Mouse (Mus musculus) thymus, postnatal 4 days (tissue): Measurements from ENCODE around the gene Dcaf6.

Source experiments
- DNase-seq: peaks from one replicate; pipeline ENCODE4 v3.0.0; 2021

Gene Dcaf6

DNA sequence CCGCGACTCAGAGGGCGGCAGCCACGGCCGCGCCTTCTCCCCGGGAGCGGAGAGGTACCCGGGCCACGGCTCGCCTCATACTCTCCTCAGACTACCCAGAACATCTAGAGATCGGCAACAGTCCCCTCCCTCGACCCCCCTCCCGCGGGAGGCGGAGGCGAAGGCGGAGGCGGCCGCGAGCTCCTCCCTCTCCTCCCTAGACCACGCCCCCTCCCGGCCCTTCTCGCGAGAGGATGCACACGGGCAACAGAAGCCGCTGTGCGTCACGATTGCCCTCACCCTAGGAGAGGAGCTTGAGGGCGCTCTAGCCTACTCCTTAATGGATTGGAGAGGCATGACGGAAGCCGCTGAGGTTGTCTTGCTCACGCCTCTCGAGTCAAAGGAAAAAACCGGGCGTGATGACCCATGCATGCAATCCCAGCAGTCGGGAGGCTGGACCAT lies at the start of gene Dcaf6, which contains the start of gene Mpc2:
Gene Dcaf6 (minus strand): TSS at position 116 of the 441 bp plus-strand sequence.
Gene Mpc2 (plus strand): TSS at position 278 of the 441 bp plus-strand sequence.
- peak; percentile 100 for DNase-seq

DNA sequence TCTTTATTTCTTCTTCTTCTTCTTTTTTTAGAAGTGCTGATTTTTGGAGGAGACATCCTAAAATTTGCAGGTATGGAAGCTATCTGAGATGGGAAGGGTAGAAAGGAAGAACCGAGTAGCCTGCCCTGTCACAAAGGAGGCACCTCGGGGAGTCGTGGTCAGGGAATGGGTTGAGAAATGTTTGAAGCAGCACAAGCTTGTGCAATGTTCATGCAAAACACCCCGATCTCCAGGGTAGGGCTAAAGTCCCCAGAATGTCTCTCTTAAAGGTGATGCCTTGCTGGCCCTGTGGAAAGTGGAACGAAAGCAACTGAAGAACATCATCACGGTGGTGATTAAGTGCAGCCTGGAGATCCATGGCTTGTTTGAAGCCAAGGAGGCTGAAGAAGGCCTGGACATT lies 46.0 kb upstream of the Dcaf6 start:
- no peak for DNase-seq

DNA sequence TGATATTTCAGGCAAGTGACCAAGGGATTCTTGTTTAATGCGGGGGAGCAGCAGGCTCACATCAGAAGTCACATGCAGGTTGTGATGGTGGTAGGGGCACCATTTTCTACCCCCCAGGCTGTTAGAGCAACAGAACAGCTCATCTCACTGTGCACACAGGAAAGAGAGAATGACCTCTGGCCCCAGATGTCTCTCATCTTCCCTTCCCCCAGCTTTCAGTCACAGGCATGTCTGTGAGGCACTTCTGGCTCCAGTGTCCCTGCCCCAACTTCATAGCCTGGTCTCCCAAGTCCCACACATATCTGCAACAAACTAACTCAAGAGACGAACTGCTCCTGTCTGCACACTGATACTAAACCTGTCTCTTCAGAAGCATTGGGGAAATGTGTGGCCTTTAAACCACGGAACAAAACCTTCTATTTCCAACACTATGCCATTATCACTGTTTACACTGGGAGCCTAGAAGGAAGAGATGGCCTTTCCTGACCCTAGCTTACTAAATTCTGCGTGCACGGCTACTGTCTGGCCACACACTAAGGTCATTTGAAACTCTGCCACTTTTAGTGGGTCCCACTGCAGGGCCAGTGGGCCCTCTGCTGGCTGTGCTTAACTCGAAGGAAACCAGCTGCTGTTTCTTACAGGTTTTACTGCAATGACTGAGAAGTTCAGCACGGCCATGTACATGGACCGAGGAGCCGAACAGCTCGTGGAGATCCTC lies 43.2 kb upstream of the Dcaf6 start:
- DNase-seq, result peak; percentile 16

GRCm38 (mm10) chr1:165498856-165499255 lies 38.6 kb upstream of the Dcaf6 start:
- DNase-seq, result no peak

DNA sequence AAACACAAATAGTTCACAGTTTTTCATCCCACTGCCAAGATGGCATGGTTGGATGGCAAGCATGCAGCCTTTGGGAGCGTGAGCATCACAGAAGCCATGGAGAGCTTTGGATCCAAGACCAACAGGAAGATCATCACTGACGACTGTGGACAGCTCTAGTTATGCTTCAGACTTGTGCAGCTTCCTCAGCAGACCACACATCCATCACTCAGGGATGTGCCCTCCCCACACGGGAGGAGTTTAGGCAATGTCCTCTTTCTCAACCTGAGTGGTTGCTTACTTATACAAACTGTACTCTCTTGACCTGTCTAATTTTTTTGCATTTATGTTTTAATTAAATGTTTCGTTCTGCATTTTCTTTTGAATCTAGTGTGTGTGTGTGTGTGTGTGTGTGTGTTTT lies 28.9 kb upstream of the Dcaf6 start:
- no peak for DNase-seq

GRCm38 (mm10) chr1:165486108-165486507 lies 25.8 kb upstream of the Dcaf6 start:
- DNase-seq, result no peak

DNA sequence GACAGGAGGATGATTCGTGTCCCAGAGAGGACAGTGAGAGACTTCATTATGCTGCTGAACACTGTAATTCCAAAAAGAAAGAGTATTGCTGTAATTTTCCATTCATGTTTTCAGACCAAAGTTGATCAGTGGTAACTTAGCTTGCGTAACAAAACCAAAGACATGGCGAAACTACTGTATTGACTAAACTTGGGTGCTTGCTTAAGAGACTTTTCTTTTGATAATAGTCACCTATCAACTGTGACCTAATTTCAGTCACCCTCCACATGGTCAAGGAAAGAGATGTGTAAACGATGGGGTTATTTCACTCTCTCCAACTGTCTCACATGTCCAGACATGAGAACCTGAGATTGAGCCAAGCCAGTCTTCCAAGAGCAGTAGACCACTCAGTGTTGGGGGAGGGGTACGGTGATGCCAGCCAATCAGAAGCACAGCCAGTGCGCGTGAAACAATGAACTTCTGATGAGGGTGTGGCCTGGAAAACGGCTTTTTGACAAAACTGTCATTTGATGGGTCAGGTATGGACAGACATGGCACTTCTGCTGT lies 24.5 kb upstream of the Dcaf6 start, which contains the start of gene Adcy10:
Gene Adcy10 (plus strand): TSS at position 496 of the 546 bp plus-strand sequence.
- DNase-seq, result no peak

- DNase-seq, result no peak
These were observed 11.2 kb upstream of the Dcaf6 start for GRCm38 (mm10) chr1:165471490-165471889.

DNA sequence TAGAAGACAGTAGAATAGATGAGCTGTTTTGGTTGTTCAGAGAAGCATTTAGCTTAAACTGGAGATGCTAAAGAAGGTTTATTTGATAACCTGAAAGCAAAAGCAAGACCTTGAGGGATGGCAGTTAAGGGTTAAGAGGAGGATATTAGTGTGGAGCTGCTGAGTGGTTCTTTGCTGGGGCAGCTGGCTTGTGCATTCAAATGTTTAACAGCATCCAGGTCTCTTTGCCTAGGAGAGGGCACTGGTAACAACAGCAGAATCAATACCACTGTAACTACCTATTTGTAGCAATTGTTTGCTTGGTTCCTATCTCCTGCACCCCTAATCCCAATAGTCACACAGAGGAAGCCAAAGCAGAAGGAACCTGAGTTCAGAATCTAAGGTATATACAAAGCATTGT lies 9.4 kb upstream of the Dcaf6 start:
- no peak for DNase-seq

GRCm38 (mm10) chr1:165468971-165469370 lies 8.7 kb upstream of the Dcaf6 start:
- DNase-seq, result no peak

DNA sequence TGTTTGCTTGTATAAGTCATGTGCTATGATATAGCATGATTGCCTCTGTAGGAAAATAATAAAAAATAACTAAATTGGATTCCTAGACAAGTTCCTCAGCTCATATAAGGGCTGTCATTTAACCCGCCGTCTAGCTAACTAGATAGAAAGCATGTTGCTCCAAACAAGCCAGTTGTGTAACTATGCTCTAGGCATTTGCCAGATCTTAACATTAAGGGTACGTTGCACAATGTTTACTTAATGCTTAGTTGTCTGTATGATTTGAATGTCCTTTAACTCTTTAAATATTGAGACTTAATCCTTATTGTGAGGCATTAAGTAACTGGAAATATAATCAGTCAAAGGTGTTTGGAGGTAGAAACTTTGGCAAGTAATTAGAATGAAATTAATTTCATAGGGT lies 4.3 kb upstream of the Dcaf6 start:
- DNase-seq, result no peak

DNA sequence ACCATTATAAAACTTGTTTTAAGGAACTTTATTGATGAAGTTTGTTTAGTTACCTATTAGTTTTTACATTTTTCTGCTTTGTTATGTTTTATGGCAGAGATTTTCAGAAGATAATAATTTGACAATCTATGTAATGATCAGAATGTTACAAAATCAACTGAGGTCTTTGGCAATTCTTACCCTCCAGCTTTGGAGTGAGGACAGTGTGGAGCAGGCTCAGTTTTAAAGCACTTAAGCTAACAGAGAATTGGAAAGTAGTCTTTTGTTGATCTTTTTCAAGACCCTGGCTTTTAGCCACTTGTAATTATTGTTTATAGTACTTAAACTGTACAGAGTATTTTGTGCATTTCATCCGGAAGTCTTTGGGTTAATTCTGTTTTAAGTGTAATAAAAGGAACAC lies 2.6 kb upstream of the Dcaf6 start:
- no peak for DNase-seq

DNA sequence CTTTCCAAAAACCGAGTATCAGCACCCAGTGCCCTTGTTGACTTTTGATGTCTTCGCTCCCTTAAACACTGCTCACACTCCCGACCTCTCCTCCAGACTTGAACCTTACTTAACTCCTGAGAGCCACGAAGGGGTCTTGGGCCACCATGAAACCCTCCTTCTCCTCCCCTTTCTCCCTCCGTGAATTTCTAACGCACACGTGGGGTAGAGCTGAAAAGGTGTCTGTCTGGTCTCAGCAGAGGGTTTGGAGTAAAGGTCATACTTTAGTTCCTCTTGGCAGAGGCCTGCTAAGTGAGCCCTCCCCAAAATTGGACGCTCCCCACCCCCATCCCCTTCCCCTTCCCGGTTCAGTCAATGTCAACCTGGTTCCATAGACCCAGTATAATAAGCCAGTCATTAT lies 1.4 kb upstream of the Dcaf6 start:
- no peak for DNase-seq

DNA sequence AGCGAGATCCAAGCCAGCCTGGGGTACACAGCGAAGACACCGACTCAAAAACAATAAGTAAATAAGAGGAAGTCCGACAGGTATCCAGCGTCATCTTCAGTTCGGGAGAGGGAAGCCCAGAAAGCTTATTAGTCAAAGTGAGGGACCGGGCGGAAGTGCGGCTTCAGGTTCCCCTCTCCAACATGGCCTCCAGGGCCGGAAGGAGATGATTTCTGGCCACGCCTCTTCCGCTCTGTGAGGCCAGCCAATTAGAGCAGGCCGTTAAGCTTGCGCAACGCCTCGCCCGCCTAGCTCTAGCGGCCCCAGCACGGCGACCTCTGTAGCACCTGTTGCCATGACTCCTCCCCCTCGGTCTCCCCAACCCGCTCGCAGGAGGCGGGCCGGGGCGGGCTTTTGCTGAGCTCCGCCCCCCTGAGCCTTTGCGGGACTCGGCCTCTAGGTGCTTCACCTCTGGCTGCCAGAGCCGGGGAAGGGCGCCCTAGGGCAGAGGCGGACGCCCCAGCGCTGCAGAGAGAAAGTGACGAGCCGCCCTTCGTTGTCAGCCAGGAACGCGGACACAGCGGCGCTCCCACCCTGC lies 614 bp upstream of the Dcaf6 start:
- peak; percentile 99 for DNase-seq

GRCm38 (mm10) chr1:165459503-165460181 lies 633 bp downstream of the Dcaf6 start:
- peak; percentile 79 for DNase-seq

DNA sequence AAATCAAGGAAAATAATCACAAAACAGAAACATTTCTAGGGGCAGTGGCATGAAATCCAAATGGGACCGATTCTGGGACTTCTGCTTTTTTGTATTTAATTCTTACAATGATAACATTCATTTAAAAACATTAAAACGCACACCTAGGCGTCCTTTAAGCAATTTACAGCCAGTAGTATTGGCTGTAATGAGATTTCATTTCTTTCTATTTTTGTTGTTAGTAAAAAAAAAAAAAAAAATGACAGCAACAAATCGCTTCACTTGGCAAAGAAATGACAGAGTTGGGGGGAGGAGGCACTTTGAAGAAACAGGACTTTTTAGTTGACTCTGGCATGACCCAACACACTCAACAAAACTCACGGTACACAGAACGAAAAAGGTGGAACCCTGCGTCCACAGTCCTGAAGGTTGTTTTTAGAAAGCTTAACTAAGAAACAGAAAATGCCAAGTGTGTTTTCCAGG lies 1.2 kb downstream of the Dcaf6 start:
- DNase-seq, result no peak

DNA sequence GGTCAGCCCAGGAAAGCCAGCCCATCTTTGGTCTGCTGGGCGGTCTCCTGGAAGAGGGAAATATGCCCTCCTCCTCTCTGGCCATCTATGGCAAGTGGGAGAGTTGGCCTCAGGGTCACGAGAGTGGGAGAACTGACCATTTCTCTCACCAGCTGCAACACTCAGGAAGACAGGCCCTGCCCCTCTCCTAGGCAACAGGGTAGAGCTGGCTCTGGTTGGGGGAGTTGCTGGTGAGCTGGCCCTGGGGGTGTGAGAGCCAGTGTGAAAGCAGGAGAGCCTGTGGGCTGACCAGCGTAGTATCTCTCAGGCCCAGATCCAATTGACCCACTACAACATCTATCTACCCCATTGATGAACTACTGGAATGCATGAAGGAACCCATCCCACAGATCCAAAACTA lies 18.6 kb downstream of the Dcaf6 start:
- no peak for DNase-seq

DNA sequence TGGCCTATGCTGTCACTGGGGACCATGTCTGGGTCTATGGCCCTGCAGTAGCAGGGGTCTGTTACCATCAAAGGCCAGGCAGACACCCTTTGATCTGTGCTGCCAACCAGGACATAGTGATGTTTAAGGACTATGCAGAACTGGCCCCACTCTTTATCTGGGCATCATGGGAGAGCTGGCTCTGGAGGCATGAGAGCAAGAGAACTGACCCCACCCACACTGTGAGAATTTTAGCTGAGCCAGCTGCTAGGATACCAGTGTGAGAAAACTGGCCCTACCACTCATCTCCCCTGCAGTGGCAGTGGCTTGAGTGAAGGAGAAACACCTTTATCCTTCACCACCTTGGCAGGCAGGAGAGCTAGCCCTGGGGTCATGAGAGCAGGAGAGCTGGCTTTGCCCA lies 19.1 kb downstream of the Dcaf6 start:
- DNase-seq, result no peak

- DNase-seq, result no peak
These were observed 19.5 kb downstream of the Dcaf6 start for GRCm38 (mm10) chr1:165440788-165441187.

DNA sequence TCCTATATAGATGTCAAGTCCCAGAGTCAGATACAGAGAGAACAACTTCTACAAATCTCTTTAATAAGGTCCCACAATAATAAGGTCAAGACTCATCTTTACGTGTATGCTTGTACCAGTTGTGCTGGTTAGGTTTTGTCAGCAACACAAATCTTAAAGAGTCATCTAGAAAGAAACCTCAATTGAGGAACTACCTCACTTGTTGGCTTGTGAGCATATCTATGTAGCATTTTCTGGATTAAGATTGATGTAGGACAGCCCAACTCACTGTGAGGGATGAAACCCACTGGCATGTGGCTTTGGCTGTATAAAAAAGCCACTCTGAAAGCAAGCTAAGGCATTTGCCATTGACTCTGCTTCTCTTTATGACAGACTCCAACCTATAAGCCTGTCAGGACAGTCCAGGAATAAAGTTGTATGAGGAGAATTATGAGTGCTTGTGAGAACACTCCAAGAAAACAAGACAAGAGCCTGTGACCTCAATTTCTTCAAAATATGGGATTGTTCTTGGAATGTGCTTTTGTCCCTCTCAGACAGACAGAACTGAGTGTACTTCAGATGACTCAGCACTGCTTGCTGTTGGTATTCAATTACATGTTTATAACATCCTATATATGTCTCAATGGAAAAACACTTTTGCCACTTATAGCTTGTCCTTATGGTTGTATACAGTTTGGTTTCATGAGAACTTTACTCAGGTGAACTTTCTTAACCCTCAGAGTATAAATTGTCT lies 21.8 kb downstream of the Dcaf6 start:
- no peak for DNase-seq

GRCm38 (mm10) chr1:165432883-165433282 lies 27.4 kb downstream of the Dcaf6 start:
- DNase-seq, result no peak

- DNase-seq, result no peak
These were observed 34.0 kb downstream of the Dcaf6 start for GRCm38 (mm10) chr1:165426254-165426653.

DNA sequence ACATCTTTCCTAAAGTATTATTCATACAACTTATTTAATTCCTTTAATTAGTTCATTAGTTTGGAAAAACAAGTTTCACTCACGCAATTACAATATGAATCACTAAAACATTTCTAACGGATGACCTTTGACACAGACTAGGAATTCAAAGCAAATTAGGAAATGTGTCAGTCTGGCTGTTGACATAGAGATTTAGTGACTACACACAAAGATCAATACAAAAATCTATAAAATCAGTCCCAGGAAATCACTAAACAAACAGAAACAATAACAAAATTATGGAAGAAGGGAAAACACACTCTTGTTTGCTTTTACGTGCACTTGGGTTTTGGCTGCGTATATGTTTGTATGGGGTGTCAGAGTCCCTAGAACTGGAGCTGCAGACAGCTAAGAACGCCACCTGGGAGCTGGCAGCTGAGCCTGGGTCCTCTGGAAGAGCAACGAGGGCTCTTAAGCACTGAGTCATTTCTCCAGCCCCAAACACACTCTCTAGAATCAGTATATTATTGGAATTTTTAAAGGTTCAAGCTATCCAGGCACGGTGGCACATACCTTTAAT lies 38.8 kb downstream of the Dcaf6 start:
- no peak for DNase-seq
